Mouse (Mus musculus): ENCODE measurements around the gene Shmt2.

The Shmt2 gene

DNA sequence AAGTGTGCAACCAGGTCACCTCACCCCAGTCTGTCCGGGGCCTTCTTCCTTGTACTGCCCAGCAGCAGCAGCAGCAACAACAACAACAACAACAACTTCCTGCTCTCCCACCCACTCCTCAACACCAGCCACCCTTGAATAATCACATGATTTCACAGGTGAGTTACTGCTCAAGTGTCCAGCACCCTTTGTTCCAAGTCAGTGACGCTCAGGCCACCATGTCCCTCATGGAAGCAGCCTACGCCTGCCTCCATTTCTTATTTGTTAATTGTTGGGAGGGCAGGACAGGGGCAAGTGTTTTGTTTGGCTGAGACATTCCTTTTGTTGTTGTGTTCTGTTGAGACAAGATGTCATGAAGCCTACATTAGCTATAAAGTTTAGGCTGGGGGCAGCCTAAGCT lies 45.7 kb downstream of the Shmt2 start:
- no peak for DNase-seq (ENCODE audit: low read depth, low spot score)

DNA sequence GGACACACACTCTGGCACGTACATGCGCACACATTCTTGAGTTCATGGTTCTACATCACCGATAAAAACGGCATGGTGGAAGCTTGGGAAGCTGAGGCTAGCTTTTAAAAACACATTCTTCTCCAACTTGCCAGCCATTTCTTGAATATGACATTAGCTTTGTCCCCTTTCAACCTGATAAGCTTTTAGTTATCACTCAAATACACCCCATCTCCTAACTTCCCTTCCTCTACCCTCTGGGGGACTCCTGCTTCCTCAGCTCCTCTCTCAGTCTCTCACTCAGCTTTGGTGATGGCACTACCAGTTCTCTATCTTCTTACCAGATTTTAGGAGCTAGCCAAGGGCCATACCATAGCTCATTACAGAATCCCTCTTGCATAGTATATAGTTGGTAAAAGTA lies 47.1 kb downstream of the Shmt2 start:
- DNase-seq (ENCODE audit: low read depth, low spot score) = no peak

DNA sequence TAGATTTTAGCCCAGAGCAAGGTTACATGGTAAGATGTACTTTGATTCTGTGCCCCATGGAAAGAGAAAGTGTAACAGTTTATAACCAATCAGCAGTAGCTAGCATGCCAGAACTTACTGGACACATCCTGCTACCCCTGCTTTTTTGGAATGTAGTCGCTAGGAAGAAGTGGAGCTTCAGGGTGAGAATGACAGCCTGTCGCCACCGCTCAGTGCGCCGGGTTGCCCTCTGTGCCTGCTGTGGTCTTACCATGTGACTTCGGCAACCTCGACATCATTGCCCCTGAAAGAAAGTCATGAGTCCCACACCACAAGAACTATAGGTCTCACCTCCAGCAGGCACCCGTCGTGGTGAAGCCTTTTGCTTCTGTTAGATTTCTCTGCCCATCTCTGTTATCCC lies 49.5 kb downstream of the Shmt2 start:
- no peak for DNase-seq (ENCODE audit: low read depth, low spot score)

DNA sequence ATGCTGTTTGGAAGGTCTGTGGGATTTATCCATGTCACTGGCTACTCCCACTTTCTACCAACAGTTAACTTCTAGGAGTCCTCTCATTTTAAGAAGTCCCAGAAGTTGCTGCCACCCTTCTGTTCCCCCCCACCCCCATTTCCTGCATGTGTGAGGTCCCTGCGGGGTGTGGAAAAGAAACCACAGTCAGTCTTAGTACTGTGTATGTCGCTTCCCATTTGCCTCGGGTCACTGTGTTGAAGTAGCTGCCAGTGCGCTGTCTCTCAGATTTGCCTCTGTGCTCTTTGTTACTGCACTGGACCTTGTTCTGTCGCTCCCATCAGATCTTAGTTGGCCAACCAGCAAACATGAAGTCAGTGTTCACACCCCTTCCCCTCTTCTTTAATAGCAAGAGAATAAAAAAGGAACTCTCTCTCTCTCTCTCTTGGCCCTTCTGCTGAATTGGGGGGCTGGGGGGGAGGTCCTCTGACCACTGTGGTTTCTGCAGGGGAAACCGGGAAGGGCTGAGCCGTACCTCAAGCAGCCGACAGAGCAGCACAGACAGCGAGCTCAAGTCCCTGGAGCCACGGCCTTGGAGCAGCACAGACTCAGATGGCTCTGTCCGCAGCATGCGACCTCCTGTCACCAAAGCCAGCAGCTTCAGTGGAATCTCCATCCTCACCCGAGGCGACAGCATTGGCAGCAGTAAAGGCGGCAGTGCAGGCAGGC lies 50.8 kb downstream of the Shmt2 start:
- DNase-seq (ENCODE audit: low read depth, low spot score) = no peak
